Mouse (Mus musculus) erythroblast, embryonic 14.5 days (primary cell): ENCODE data around the gene Ankrd44.

Experiments used
- GATA1 ChIP-seq: IDR thresholded peaks from 2 replicates; pipeline ENCODE4 v1.6.1; 2012; ENCODE audit warnings: low read length, inconsistent platforms, mixed read lengths
- TAL1 ChIP-seq: IDR thresholded peaks from 3 replicates; pipeline ENCODE4 v1.6.1; 2012; ENCODE audit warnings: low read length, inconsistent platforms, mixed read lengths

DNA sequence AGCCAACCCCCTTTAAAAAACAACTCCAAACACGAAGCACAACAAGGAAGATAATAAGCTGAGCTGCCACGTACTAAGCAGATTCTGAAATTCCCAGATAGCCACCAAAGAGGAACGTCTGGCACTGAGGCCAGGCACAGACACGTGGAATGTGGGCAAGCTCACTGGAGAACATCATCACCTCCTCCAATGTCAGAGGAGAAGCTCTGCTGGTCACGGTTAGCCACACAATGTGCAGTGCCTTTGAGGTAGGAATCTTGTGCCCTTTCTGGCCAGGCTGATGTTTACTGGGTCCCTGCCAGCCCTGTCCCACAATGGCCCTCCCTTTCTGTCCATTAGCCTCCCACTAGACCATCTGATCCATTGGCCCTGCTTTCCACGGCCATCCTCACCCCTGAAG lies 149.1 kb downstream of the Ankrd44 start:
- TF ChIP-seq TAL1 (no peak), GATA1 (no peak)
